Mouse (Mus musculus) limb, embryonic 15.5 days (tissue): ENCODE data around the gene Cdk20. TPM values are rescaled to one million over a fixed set of nuclear protein-coding genes. Genes with fewer than 3 reads are reported as not detected.

Source experiments
- ATAC-seq: fragments of 200-750 bp; cut with Nextera tagmentation; 2 replicates; pipeline ENCODE4 v1.8.0; 2017; ENCODE audit warnings: low read depth, moderate TSS enrichment; ENCODE audit not compliant: insufficient number of reproducible peaks, low FRiP score, low TSS enrichment
- H3K27ac ChIP-seq: fragments of 300-500 bp; sonication (generic); 2 replicates; pipeline ENCODE4 v1.5.1; 2015; ENCODE audit warnings: moderate library complexity, mild to moderate bottlenecking, inconsistent platforms
- H3K27me3 ChIP-seq: fragments of 300-500 bp; sonication (generic); 2 replicates; pipeline ENCODE4 v1.6.1; 2015; ENCODE audit warnings: inconsistent platforms
- H3K36me3 ChIP-seq: fragments of 300-500 bp; sonication (generic); 2 replicates; pipeline ENCODE4 v1.6.1; 2015; ENCODE audit warnings: inconsistent platforms
- H3K4me1 ChIP-seq: fragments of 300-500 bp; sonication (generic); 2 replicates; pipeline ENCODE4 v1.6.1; 2015; ENCODE audit warnings: inconsistent platforms
- H3K4me2 ChIP-seq: fragments of 300-500 bp; sonication (generic); 2 replicates; pipeline ENCODE4 v1.6.1; 2015; ENCODE audit warnings: mild to moderate bottlenecking, inconsistent platforms
- H3K4me3 ChIP-seq: fragments of 300-500 bp; sonication (generic); 2 replicates; pipeline ENCODE4 v1.5.1; 2015; ENCODE audit warnings: mild to moderate bottlenecking, inconsistent platforms
- H3K9ac ChIP-seq: fragments of 300-500 bp; sonication (generic); 2 replicates; pipeline ENCODE4 v1.6.1; 2015; ENCODE audit warnings: inconsistent platforms
- H3K9me3 ChIP-seq: fragments of 300-500 bp; sonication (generic); 2 replicates; pipeline ENCODE4 v1.6.1; 2016; ENCODE audit warnings: inconsistent platforms
- WGBS: fragments of 180-500 bp; shearing (Covaris S2); methylation state at CpG from one replicate; pipeline ENCODE4 v1.1.7; 2015; 5-methylcytosine and 5-hydroxymethylcytosine counted together
- polyA plus RNA-seq: library from polyadenylated mRNA; unstranded; fragments of >200 nt; fragmentation: Nextera tagmentation; extraction: Ambion mirVana; gene quantifications from 2 replicates; pipeline ENCODE4 v1.2.1, GENCODE M21; 2015

Gene Cdk20
- 13.7 and 16.8 TPM in 2 replicates for polyA plus RNA-seq

GRCm38 (mm10) chr13:64432017-64432995 is at the start of gene Cdk20:
TSS of gene Cdk20 (plus strand) at chr13:64432314.
- Histone ChIP-seq H3K9ac (peak within 1 kb of the TSS; percentile 58), H3K4me2 (peak within 1 kb of the TSS; percentile 81), H3K4me1 (peaks cover 13% of the 10 kb centered on the region), H3K27ac (peak within 1 kb of the TSS; percentile 93), H3K36me3 (peaks cover 4% of the 10 kb centered on the region), H3K27me3 (no peaks in the 10 kb centered on the region), H3K9me3 (no peaks in the 10 kb centered on the region), H3K4me3 (peak within 1 kb of the TSS; percentile 76)
- WGBS, result under 1% methylated on average over 57 of the region's 57 CpGs
- peak; percentile 99 for ATAC-seq

GRCm38 (mm10) chr13:64384937-64385336 is 47.2 kb upstream of the Cdk20 start:
- H3K4me3 ChIP-seq, result no peak overlapping the region
- no peak for ATAC-seq
- H3K4me2 ChIP-seq, result no peak overlapping the region
- no peaks in the 10 kb centered on the region for H3K36me3 ChIP-seq
- H3K4me1 ChIP-seq, result no peaks in the 10 kb centered on the region
- no peaks in the 10 kb centered on the region for H3K9me3 ChIP-seq
- WGBS, result 76% methylated on average over 3 of the region's 3 CpGs
- H3K9ac ChIP-seq, result no peak overlapping the region
- no peaks in the 10 kb centered on the region for H3K27me3 ChIP-seq
- H3K27ac ChIP-seq, result no peak overlapping the region

- H3K4me2 ChIP-seq, result no peak overlapping the region
- no peak for ATAC-seq
- WGBS, result 58% methylated on average over 2 of the region's 2 CpGs
- no peaks in the 10 kb centered on the region for H3K36me3 ChIP-seq
- H3K27me3 ChIP-seq, result no peaks in the 10 kb centered on the region
- H3K9me3 ChIP-seq, result no peaks in the 10 kb centered on the region
- H3K9ac ChIP-seq, result no peak overlapping the region
- no peak overlapping the region for H3K27ac ChIP-seq
- H3K4me1 ChIP-seq, result no peaks in the 10 kb centered on the region
- H3K4me3 ChIP-seq, result no peak overlapping the region
These were observed 46.1 kb upstream of the Cdk20 start for GRCm38 (mm10) chr13:64386048-64386447.

GRCm38 (mm10) chr13:64388415-64388814 is 43.7 kb upstream of the Cdk20 start:
- no peaks in the 10 kb centered on the region for H3K27me3 ChIP-seq
- H3K36me3 ChIP-seq, result no peaks in the 10 kb centered on the region
- 42% methylated on average over 4 of the region's 4 CpGs for WGBS
- H3K9ac ChIP-seq, result no peak overlapping the region
- no peaks in the 10 kb centered on the region for H3K4me1 ChIP-seq
- no peak for ATAC-seq
- no peaks in the 10 kb centered on the region for H3K9me3 ChIP-seq
- H3K4me3 ChIP-seq, result no peak overlapping the region
- H3K4me2 ChIP-seq, result no peak overlapping the region
- H3K27ac ChIP-seq, result no peak overlapping the region

GRCm38 (mm10) chr13:64396979-64397378 is 35.1 kb upstream of the Cdk20 start:
- Histone ChIP-seq H3K36me3 (no peaks in the 10 kb centered on the region), H3K27ac (no peak overlapping the region), H3K4me3 (no peak overlapping the region), H3K9ac (no peak overlapping the region), H3K4me1 (peaks cover 6% of the 10 kb centered on the region), H3K27me3 (no peaks in the 10 kb centered on the region), H3K9me3 (no peaks in the 10 kb centered on the region), H3K4me2 (no peak overlapping the region)
- 73% methylated on average over 8 of the region's 8 CpGs for WGBS
- no peak for ATAC-seq

- ATAC-seq, result no peak
- 95% methylated on average over 1 of the region's 1 CpGs for whole genome bisulfite sequencing
- Histone ChIP-seq H3K4me3 (no peak overlapping the region), H3K9ac (no peak overlapping the region), H3K4me1 (peaks cover 12% of the 10 kb centered on the region), H3K36me3 (no peaks in the 10 kb centered on the region), H3K27me3 (no peaks in the 10 kb centered on the region), H3K9me3 (no peaks in the 10 kb centered on the region), H3K27ac (no peak overlapping the region), H3K4me2 (no peak overlapping the region)
These were observed 34.0 kb upstream of the Cdk20 start for GRCm38 (mm10) chr13:64398065-64398464.

GRCm38 (mm10) chr13:64399906-64400305 is 32.2 kb upstream of the Cdk20 start:
- no peak for ATAC-seq
- H3K4me3 ChIP-seq, result no peak overlapping the region
- H3K27ac ChIP-seq, result no peak overlapping the region
- H3K9me3 ChIP-seq, result no peaks in the 10 kb centered on the region
- H3K36me3 ChIP-seq, result no peaks in the 10 kb centered on the region
- no peak overlapping the region for H3K4me2 ChIP-seq
- H3K27me3 ChIP-seq, result no peaks in the 10 kb centered on the region
- 88% methylated on average over 3 of the region's 3 CpGs for WGBS
- H3K9ac ChIP-seq, result no peak overlapping the region
- peaks cover 12% of the 10 kb centered on the region for H3K4me1 ChIP-seq

- no peaks in the 10 kb centered on the region for H3K36me3 ChIP-seq
- WGBS, result 21% methylated on average over 7 of the region's 7 CpGs
- H3K4me2 ChIP-seq, result 0 out of 2 replicates have a peak overlapping the region, but pooled peaks have one; percentile 10
- no peaks in the 10 kb centered on the region for H3K9me3 ChIP-seq
- ATAC-seq, result peak; percentile 55; the same call in 1 of the 2 replicates
- peaks cover 12% of the 10 kb centered on the region for H3K4me1 ChIP-seq
- H3K9ac ChIP-seq, result no peak overlapping the region
- peak overlapping the region; percentile 67 for H3K27ac ChIP-seq
- H3K4me3 ChIP-seq, result no peak overlapping the region
- no peaks in the 10 kb centered on the region for H3K27me3 ChIP-seq
These were observed 31.2 kb upstream of the Cdk20 start for GRCm38 (mm10) chr13:64400801-64401361.

- ATAC-seq, result no peak
- Histone ChIP-seq H3K4me3 (no peak overlapping the region), H3K9ac (no peak overlapping the region), H3K36me3 (no peaks in the 10 kb centered on the region), H3K27ac (peak overlapping the region; percentile 58; the same call in 1 of the 2 replicates), H3K4me2 (no peak overlapping the region), H3K9me3 (no peaks in the 10 kb centered on the region), H3K4me1 (peaks cover 12% of the 10 kb centered on the region), H3K27me3 (no peaks in the 10 kb centered on the region)
- WGBS, result 47% methylated on average over 3 of the region's 3 CpGs
These were observed 30.1 kb upstream of the Cdk20 start for GRCm38 (mm10) chr13:64402006-64402405.

- H3K4me1 ChIP-seq, result peaks cover 12% of the 10 kb centered on the region
- H3K4me2 ChIP-seq, result no peak overlapping the region
- H3K36me3 ChIP-seq, result no peaks in the 10 kb centered on the region
- H3K9me3 ChIP-seq, result no peaks in the 10 kb centered on the region
- ATAC-seq, result no peak
- H3K27ac ChIP-seq, result 0 out of 2 replicates have a peak overlapping the region, but pooled peaks have one; percentile 58
- no peaks in the 10 kb centered on the region for H3K27me3 ChIP-seq
- 80% methylated on average over 10 of the region's 10 CpGs for WGBS
- H3K9ac ChIP-seq, result no peak overlapping the region
- no peak overlapping the region for H3K4me3 ChIP-seq
These were observed 29.6 kb upstream of the Cdk20 start for GRCm38 (mm10) chr13:64402504-64402949.

- no peak overlapping the region for H3K4me2 ChIP-seq
- H3K27ac ChIP-seq, result no peak overlapping the region
- no peak for ATAC-seq
- peaks cover 12% of the 10 kb centered on the region for H3K4me1 ChIP-seq
- 82% methylated on average over 8 of the region's 8 CpGs for WGBS
- H3K4me3 ChIP-seq, result no peak overlapping the region
- H3K9me3 ChIP-seq, result no peaks in the 10 kb centered on the region
- H3K27me3 ChIP-seq, result no peaks in the 10 kb centered on the region
- no peak overlapping the region for H3K9ac ChIP-seq
- H3K36me3 ChIP-seq, result no peaks in the 10 kb centered on the region
These were observed 29.1 kb upstream of the Cdk20 start for GRCm38 (mm10) chr13:64402951-64403460.

GRCm38 (mm10) chr13:64403519-64403918 is 28.6 kb upstream of the Cdk20 start:
- WGBS, result 58% methylated on average over 3 of the region's 3 CpGs
- H3K36me3 ChIP-seq, result no peaks in the 10 kb centered on the region
- H3K9me3 ChIP-seq, result no peaks in the 10 kb centered on the region
- no peak overlapping the region for H3K27ac ChIP-seq
- no peak for ATAC-seq
- no peak overlapping the region for H3K9ac ChIP-seq
- H3K4me1 ChIP-seq, result peaks cover 12% of the 10 kb centered on the region
- H3K4me2 ChIP-seq, result no peak overlapping the region
- H3K27me3 ChIP-seq, result no peaks in the 10 kb centered on the region
- H3K4me3 ChIP-seq, result no peak overlapping the region
